ENCODE assay signal across 27 mouse cellular contexts in the genomic region with DNA sequence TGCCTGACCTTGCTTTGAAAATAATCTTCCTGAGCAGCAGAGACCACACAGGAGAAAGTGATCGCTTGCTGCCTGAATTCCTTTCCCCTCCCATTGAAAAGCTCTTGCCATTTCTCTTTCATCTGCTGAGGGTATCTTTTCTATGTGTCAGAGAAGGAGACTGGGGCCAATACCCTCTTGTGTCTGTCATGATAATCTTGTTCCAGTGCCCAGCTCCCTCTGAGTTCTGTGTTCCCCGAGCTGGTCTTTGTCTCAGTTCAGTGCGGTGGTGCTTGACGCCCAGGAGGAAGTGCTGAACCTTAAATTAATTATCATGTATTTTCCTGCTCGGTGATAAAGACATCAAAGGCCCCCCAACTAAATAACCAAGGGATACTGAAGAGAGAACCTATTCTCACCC.
DNase-seq lines count a peak whose midpoint lies in the region; ATAC-seq and TF ChIP-seq lines count a peak whose summit lies in the region.
"Had no signal": no experiment of that assay in that cellular context is flagged by ENCODE, and none has a peak within 500 bp of the region (broad histone marks: within the 10 kb centered on the region; RNA-seq: fewer than 3 reads in every experiment).

No protein-coding gene starts in this region.

- DNase-seq in embryonic facial prominence, embryonic 11.5 days (ENCODE audit: low spot score): peak; percentile 6
- no peak for DNase-seq in embryonic facial prominence, embryonic 10.5 days (ENCODE audit: low spot score)
- DNase-seq in heart, postnatal 25 days (ENCODE audit: low spot score): no peak
- DNase-seq in kidney, postnatal 0 days (ENCODE audit: low spot score): peak; percentile 45
- no peak for DNase-seq in kidney, adult 9 months
- DNase-seq in embryo, embryonic 9.5 days (ENCODE audit: extremely low spot score): peak; percentile 12
- DNase-seq: adrenal gland, postnatal 14 days; cerebellum, adult 11-12 months; cerebellum, adult 9-11 months; gastrocnemius, postnatal 36 days; heart, adult 18-20 months; kidney, adult 8-10 months; kidney, postnatal 36 days; left cerebral cortex, postnatal 4 days; liver, postnatal 0 days; lung, postnatal 36 days; right cerebral cortex, postnatal 14 days; thymus, postnatal 4 days had no signal

- no peaks in the 10 kb centered on the region for H3K9me3 ChIP-seq in embryonic facial prominence, embryonic 11.5 days (replicated peaks; ENCODE audit: control insufficient read depth, low read length)
- no peaks in the 10 kb centered on the region for H3K9me3 ChIP-seq in embryonic facial prominence, embryonic 10.5 days
- H3K9me3 ChIP-seq in heart, embryonic 15.5 days (replicated peaks): no peaks in the 10 kb centered on the region
- no peaks in the 10 kb centered on the region for H3K9me3 ChIP-seq in kidney, postnatal 0 days (replicated peaks; ENCODE audit: low read length)
- H3K9me3 ChIP-seq: embryonic facial prominence, embryonic 13.5 days; forebrain, embryonic 10.5 days; forebrain, embryonic 15.5 days; liver, embryonic 12.5 days; neural tube, embryonic 13.5 days had no signal

- no peaks in the 10 kb centered on the region for H3K36me3 ChIP-seq in embryonic facial prominence, embryonic 11.5 days (replicated peaks; ENCODE audit: control insufficient read depth, insufficient read depth, low read depth, low read length)
- no peaks in the 10 kb centered on the region for H3K36me3 ChIP-seq in embryonic facial prominence, embryonic 10.5 days (replicated peaks)
- H3K36me3 ChIP-seq in heart, embryonic 15.5 days: no peaks in the 10 kb centered on the region
- no peaks in the 10 kb centered on the region for H3K36me3 ChIP-seq in kidney, postnatal 0 days (ENCODE audit: insufficient read depth, low read length)
- H3K36me3 ChIP-seq: embryonic facial prominence, embryonic 13.5 days; forebrain, embryonic 10.5 days; forebrain, embryonic 15.5 days; liver, embryonic 12.5 days; neural tube, embryonic 13.5 days had no signal

- no peak overlapping the region for H3K4me2 ChIP-seq in embryonic facial prominence, embryonic 11.5 days (ENCODE audit: low read depth, low read length)
- H3K4me2 ChIP-seq in heart, embryonic 15.5 days: peak overlapping the region; percentile 16; the same call in 1 of the 2 replicates
- no peak overlapping the region for H3K4me2 ChIP-seq in kidney, postnatal 0 days (ENCODE audit: low read length)
- H3K4me2 ChIP-seq: embryonic facial prominence, embryonic 13.5 days; forebrain, embryonic 15.5 days; liver, embryonic 12.5 days; midbrain, embryonic 11.5 days; neural tube, embryonic 13.5 days had no signal

- H3K9ac ChIP-seq in embryonic facial prominence, embryonic 11.5 days (replicated peaks; ENCODE audit: low read length): no peak overlapping the region
- no peak overlapping the region for H3K9ac ChIP-seq in heart, embryonic 15.5 days
- H3K9ac ChIP-seq in kidney, postnatal 0 days (ENCODE audit: low read depth, low read length): no peak overlapping the region
- H3K9ac ChIP-seq: embryonic facial prominence, embryonic 13.5 days; forebrain, embryonic 15.5 days; liver, embryonic 12.5 days; liver, postnatal 0 days; neural tube, embryonic 13.5 days had no signal

- intact Hi-C loops in heart, postnatal 25 days (cut with DNase I): no loop called here

- H3K27ac ChIP-seq in embryonic facial prominence, embryonic 11.5 days (replicated peaks; ENCODE audit: low read depth, low read length): no peak overlapping the region
- H3K27ac ChIP-seq in embryonic facial prominence, embryonic 10.5 days (replicated peaks): no peak overlapping the region
- 0 out of 2 replicates have a peak overlapping the region, but pooled peaks have one; percentile 0 for H3K27ac ChIP-seq in heart, embryonic 15.5 days
- no peak overlapping the region for H3K27ac ChIP-seq in kidney, postnatal 0 days
- H3K27ac ChIP-seq: embryonic facial prominence, embryonic 13.5 days; forebrain, embryonic 10.5 days; forebrain, embryonic 15.5 days; liver, embryonic 12.5 days; neural tube, embryonic 13.5 days had no signal

- no peak overlapping the region for H3K4me3 ChIP-seq in embryonic facial prominence, embryonic 11.5 days (ENCODE audit: low read depth, low read length)
- no peak overlapping the region for H3K4me3 ChIP-seq in embryonic facial prominence, embryonic 10.5 days
- H3K4me3 ChIP-seq in heart, embryonic 15.5 days: no peak overlapping the region
- H3K4me3 ChIP-seq in kidney, postnatal 0 days (replicated peaks; ENCODE audit: low read depth, low read length): no peak overlapping the region
- H3K4me3 ChIP-seq: embryonic facial prominence, embryonic 13.5 days; forebrain, embryonic 10.5 days; forebrain, embryonic 15.5 days; liver, embryonic 12.5 days; neural tube, embryonic 13.5 days had no signal

- no peaks in the 10 kb centered on the region for H3K4me1 ChIP-seq in embryonic facial prominence, embryonic 11.5 days (ENCODE audit: control insufficient read depth, insufficient read depth, low read length)
- 0 out of 2 replicates have a peak, but pooled peaks cover 5% of the 10 kb centered on the region for H3K4me1 ChIP-seq in embryonic facial prominence, embryonic 10.5 days
- H3K4me1 ChIP-seq in heart, embryonic 15.5 days (replicated peaks): peaks cover 2% of the 10 kb centered on the region
- H3K4me1 ChIP-seq in kidney, postnatal 0 days (replicated peaks; ENCODE audit: insufficient read depth, low read length): no peaks in the 10 kb centered on the region
- H3K4me1 ChIP-seq: embryonic facial prominence, embryonic 13.5 days; forebrain, embryonic 15.5 days; liver, embryonic 12.5 days; neural tube, embryonic 13.5 days had no signal

- 33% methylated on average over 5 of the region's 5 CpGs for WGBS in embryonic facial prominence, embryonic 11.5 days
- 34% methylated on average over 5 of the region's 5 CpGs for WGBS in embryonic facial prominence, embryonic 10.5 days
- WGBS in heart, embryonic 15.5 days: 15% methylated on average over 5 of the region's 5 CpGs
- WGBS in kidney, postnatal 0 days: 11% methylated on average over 5 of the region's 5 CpGs

- ATAC-seq in embryonic facial prominence, embryonic 11.5 days (replicated peaks; ENCODE audit: insufficient number of reproducible peaks, low FRiP score, low TSS enrichment, low read depth): no peak
- peak; percentile 75 for ATAC-seq in heart, embryonic 15.5 days (replicated peaks; ENCODE audit: insufficient number of reproducible peaks, insufficient read depth, low FRiP score, low read depth)
- ATAC-seq in kidney, postnatal 0 days (replicated peaks; ENCODE audit: low FRiP score, low read depth): no peak
- ATAC-seq: forebrain, embryonic 15.5 days; intestine, embryonic 16.5 days; liver, embryonic 12.5 days; liver, postnatal 0 days; Patski had no signal

- no peaks in the 10 kb centered on the region for H3K27me3 ChIP-seq in embryonic facial prominence, embryonic 11.5 days (ENCODE audit: control insufficient read depth, insufficient read depth, low read length)
- no peaks in the 10 kb centered on the region for H3K27me3 ChIP-seq in embryonic facial prominence, embryonic 10.5 days (replicated peaks; ENCODE audit: low read depth, poor library complexity, severe bottlenecking)
- no peaks in the 10 kb centered on the region for H3K27me3 ChIP-seq in heart, embryonic 15.5 days
- H3K27me3 ChIP-seq in kidney, postnatal 0 days (ENCODE audit: insufficient read depth, low read length): no peaks in the 10 kb centered on the region
- H3K27me3 ChIP-seq: embryonic facial prominence, embryonic 13.5 days; forebrain, embryonic 15.5 days; liver, embryonic 12.5 days; neural tube, embryonic 13.5 days; Patski had no signal

- TF ChIP-seq CTCF in kidney, postnatal 0 days (IDR thresholded peaks at IDR 0.05; ENCODE audit: low read depth): no peak

Comparison
In these comparisons a context has a peak if more than half of its experiments do, and no peak if none do; other contexts are left out.
1. DNase-seq: peak in embryonic facial prominence, embryonic 11.5 days (single experiment), kidney, postnatal 0 days (single experiment) and embryo, embryonic 9.5 days (single experiment); none in embryonic facial prominence, embryonic 10.5 days (single experiment), heart, postnatal 25 days (single experiment) and kidney, adult 9 months (single experiment).